Mouse (Mus musculus) adrenal gland, postnatal 4 days (tissue): ENCODE measurements around the gene Dok4. TPM values are rescaled to one million over a fixed set of nuclear protein-coding genes. Genes with fewer than 3 reads are reported as not detected.

ENCODE experiments used
- total RNA-seq, 2 experiments: library from RNA; stranded (reverse); gene quantifications; 2 replicates each; pipeline ENCODE4 v1.2.3; 2021

Gene Dok4
- total RNA-seq, 2 experiments from 2014 or later, result 21.5 to 24.9 TPM

Other genes with a start within 250 kb of the Dok4 start
- 100 to 1,000 TPM; 101 to 111 TPM for gene Arl2bp, start 209.7 kb downstream of the Dok4 start, total RNA-seq
- 1 to 10 TPM; 3.3 to 4.1 TPM for gene Pllp, start 180.1 kb downstream of the Dok4 start, total RNA-seq
- gene Ccl22, start 130.7 kb downstream of the Dok4 start, total RNA-seq, result under 1 TPM; 0.25 to 0.31 TPM
- gene Cx3cl1, start 104.3 kb downstream of the Dok4 start, total RNA-seq, result 10 to 100 TPM; 18.8 to 21.1 TPM
- gene Ccl17, start 65.9 kb downstream of the Dok4 start, total RNA-seq, result under 1 TPM; 0.87 to 0.90 TPM
- 100 to 1,000 TPM; 128 to 144 TPM for gene Coq9, start 38.0 kb downstream of the Dok4 start, total RNA-seq
- 10 to 100 TPM; 84.1 to 89.3 TPM for gene Ciapin1, start 38.0 kb downstream of the Dok4 start, total RNA-seq
- gene Polr2c, start 18.9 kb downstream of the Dok4 start, total RNA-seq, result 10 to 100 TPM; 61.4 to 65.6 TPM
- 10 to 100 TPM; 13.3 to 14.0 TPM for gene Ccdc102a, start 41.8 kb upstream of the Dok4 start, total RNA-seq
- gene Adgrg5, start 47.4 kb upstream of the Dok4 start, total RNA-seq, result under 1 TPM; 0.28 to 0.42 TPM
- gene Adgrg1, start 98.4 kb upstream of the Dok4 start, total RNA-seq, result 10 to 100 TPM; 38.3 to 62.3 TPM
- gene Adgrg3, start 141.4 kb upstream of the Dok4 start, total RNA-seq, result 1 to 10 TPM; 6.2 to 7.8 TPM
- gene Drc7, start 178.8 kb upstream of the Dok4 start, total RNA-seq, result not detected
- gene Katnb1, start 204.9 kb upstream of the Dok4 start, total RNA-seq, result 10 to 100 TPM; 20.2 to 20.9 TPM